Mouse (Mus musculus) myocyte (in vitro differentiated cells): Measurements from ENCODE around the gene Pdgfra.

Source experiments
- CEBPB ChIP-seq: IDR thresholded peaks from 2 replicates; pipeline ENCODE4 v1.6.1; 2011; ENCODE audit warnings: mild to moderate bottlenecking, moderate library complexity; ENCODE audit not compliant: poor library complexity, insufficient read depth, severe bottlenecking
- E2F4 ChIP-seq: IDR thresholded peaks from one replicate; pipeline ENCODE4 v1.6.1; 2011; ENCODE audit warnings: mild to moderate bottlenecking, control low read depth, moderate library complexity; ENCODE audit not compliant: insufficient read depth
- MYOD1 ChIP-seq, 3 experiments: IDR thresholded peaks; one replicate each; pipeline ENCODE4 v1.6.1; 2011; ENCODE audit warnings: control low read depth in 2 of 3, low read depth in 2 of 3, mild to moderate bottlenecking in 2 of 3, moderate library complexity in 1 of 3; ENCODE audit not compliant: insufficient read length in 2 of 3, control insufficient read depth in 1 of 3
- POLR2A ChIP-seq: IDR thresholded peaks from one replicate; pipeline ENCODE4 v1.6.1; 2011; ENCODE audit warnings: low read depth, mild to moderate bottlenecking, control low read depth, moderate library complexity; ENCODE audit not compliant: insufficient read length
- USF1 ChIP-seq: IDR thresholded peaks from one replicate; pipeline ENCODE4 v1.6.1; 2011; ENCODE audit warnings: low read depth, mild to moderate bottlenecking, control low read depth, moderate library complexity

DNA sequence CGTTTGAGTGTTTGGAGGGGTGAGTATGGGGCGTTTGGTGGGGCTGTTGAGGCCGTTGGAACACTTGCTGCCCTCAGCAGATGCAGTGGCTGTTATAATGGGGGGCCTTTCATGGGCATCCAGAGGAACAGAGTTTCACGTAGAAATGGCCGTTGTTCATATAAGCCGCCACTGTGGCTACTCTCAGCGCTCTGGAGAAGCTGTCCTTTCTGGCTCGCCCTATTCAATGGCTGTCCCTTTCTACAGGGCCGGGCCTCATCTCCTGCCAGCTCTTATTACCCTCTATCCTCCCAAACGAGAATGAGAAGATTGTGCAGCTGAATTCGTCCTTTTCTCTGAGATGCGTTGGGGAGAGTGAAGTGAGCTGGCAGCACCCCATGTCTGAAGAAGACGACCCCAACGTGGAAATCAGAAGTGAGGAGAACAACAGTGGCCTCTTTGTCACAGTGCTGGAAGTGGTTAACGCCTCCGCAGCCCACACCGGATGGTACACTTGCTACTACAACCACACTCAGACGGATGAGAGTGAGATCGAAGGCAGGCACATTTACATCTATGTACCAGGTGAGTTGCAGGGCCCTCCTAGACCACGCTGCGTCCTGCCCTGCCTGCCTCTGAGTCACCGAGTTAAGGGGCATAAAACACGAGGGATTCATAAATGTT lies 11.3 kb downstream of the Pdgfra start:
- TF ChIP-seq E2F4 (no peak), POLR2A (no peak), USF1 (no peak), MYOD1 (IDR thresholded peaks at IDR 0.05; ENCODE audit: control insufficient read depth in 1 of 3, insufficient read length in 2 of 3, low read depth in 2 of 3) (no peak), CEBPB (no peak)
